ENCODE assay signal across 19 mouse cellular contexts in the genomic region with DNA sequence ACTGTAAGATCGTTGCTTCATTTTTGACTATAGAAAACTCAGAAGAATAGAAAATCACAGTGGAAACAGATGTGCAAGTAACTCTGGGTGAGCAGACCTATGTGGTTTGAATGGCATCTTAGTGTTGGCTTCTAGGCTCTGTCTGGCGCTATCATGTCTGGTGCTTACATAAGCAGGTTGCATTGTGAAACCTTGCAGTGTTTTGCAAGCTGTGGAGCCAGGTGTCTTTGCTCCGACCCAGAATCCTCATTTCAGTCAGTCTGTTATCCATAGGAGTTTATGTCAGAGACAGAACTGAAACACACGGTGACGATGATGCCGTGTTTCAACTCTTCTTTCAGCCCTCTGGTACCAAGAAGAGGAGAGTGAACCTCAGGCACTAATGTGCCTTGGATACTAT. TPM values are rescaled to one million over a fixed set of nuclear protein-coding genes. Genes with fewer than 3 reads are reported as not detected.
DNase-seq lines count a peak whose midpoint lies in the region; ATAC-seq and TF ChIP-seq lines count a peak whose summit lies in the region.
"Had no signal": no experiment of that assay in that cellular context is flagged by ENCODE, and none has a peak within 500 bp of the region (broad histone marks: within the 10 kb centered on the region; RNA-seq: fewer than 3 reads in every experiment).

No protein-coding gene starts in this region.

- no peak overlapping the region for H3ac ChIP-seq in myocyte (ENCODE audit: control insufficient read depth, insufficient read length)

- H3K36me3 ChIP-seq in heart, embryonic 14.5 days (ENCODE audit: control insufficient read depth, insufficient read depth, low read length) = peaks cover 51% of the 10 kb centered on the region
- peaks cover 42% of the 10 kb centered on the region for H3K36me3 ChIP-seq in myocyte (ENCODE audit: control insufficient read depth, insufficient read depth)
- no peaks in the 10 kb centered on the region for H3K36me3 ChIP-seq in thymus, adult 2 months (ENCODE audit: control insufficient read depth, insufficient read depth, low read length)
- H3K36me3 ChIP-seq: forebrain, embryonic 12.5 days had no signal

- WGBS in heart, embryonic 14.5 days = 82% methylated on average over 6 of the region's 6 CpGs
- 88% methylated on average over 6 of the region's 6 CpGs for WGBS in thymus, adult 2 months

- H3K27ac ChIP-seq in heart, embryonic 14.5 days (replicated peaks in 1 of 2; ENCODE audit: control insufficient read depth in 1 of 2, insufficient read depth in 1 of 2, low read depth in 2 of 2, low read length in 2 of 2) = no peak overlapping the region
- no peak overlapping the region for H3K27ac ChIP-seq in thymus, adult 2 months (ENCODE audit: control insufficient read depth, insufficient read depth, low read length)
- H3K27ac ChIP-seq: forebrain, embryonic 12.5 days; layer of hippocampus, adult 2 months; left cerebral cortex, adult 2 months; macrophage; midbrain, embryonic 12.5 days had no signal

- H3K79me2 ChIP-seq in myocyte (ENCODE audit: control insufficient read depth, insufficient read depth) = peaks cover 11% of the 10 kb centered on the region

- peak; percentile 46 to 54 for DNase-seq in cerebellum, adult 18-20 months
- DNase-seq in cerebellum, postnatal 10 days = no peak
- DNase-seq in heart, postnatal 14 days = no peak
- DNase-seq in lung, postnatal 36 days = peak; percentile 36
- no peak for DNase-seq in lung, postnatal 10 days
- DNase-seq in thymus, adult 2 months = no peak
- DNase-seq: adrenal gland, adult 2 months; gastrocnemius, postnatal 36 days; lung, adult 2 months; right cerebral cortex, postnatal 4 days had no signal

- no peak for ATAC-seq in heart, embryonic 14.5 days (ENCODE audit: insufficient number of reproducible peaks, insufficient read depth, low FRiP score, low read depth)
- ATAC-seq: CD4-positive, CD25-positive, alpha-beta regulatory T cell, adult 4 months had no signal

- peaks cover 3 to 15% of the 10 kb centered on the region in 2 experiments for H3K4me1 ChIP-seq in heart, embryonic 14.5 days (ENCODE audit: control insufficient read depth in 2 of 2, insufficient read depth in 2 of 2, low read length in 2 of 2)
- H3K4me1 ChIP-seq in thymus, adult 2 months (replicated peaks; ENCODE audit: control insufficient read depth, insufficient read depth, low read length) = peaks cover 13% of the 10 kb centered on the region

- TF ChIP-seq CTCF in thymus, adult 2 months (IDR thresholded peaks at IDR 0.05; ENCODE audit: borderline replicate concordance, control insufficient read depth, extremely low read depth, insufficient read depth, low read length, poor library complexity) = no peak

- intact Hi-C loops in heart, postnatal 14 days (cut with DNase I) = loop anchor here (2.0 kb wide), 1 partner anchor 21 kb away; no protein-coding TSS in a partner anchor

- no peak overlapping the region; a peak in 1 of 4 replicates for H3K4me3 ChIP-seq in heart, embryonic 14.5 days (ENCODE audit: control insufficient read depth in 1 of 2, insufficient read depth in 1 of 2, low read depth in 1 of 2, low read length in 2 of 2)
- H3K4me3 ChIP-seq in myocyte = peak overlapping the region; percentile 78
- H3K4me3 ChIP-seq in thymus, adult 2 months (ENCODE audit: control insufficient read depth, insufficient read depth, low read length) = no peak overlapping the region
- H3K4me3 ChIP-seq: forebrain, embryonic 12.5 days; left cerebral cortex, adult 2 months; midbrain, embryonic 12.5 days had no signal

- no peaks in the 10 kb centered on the region for H3K9me3 ChIP-seq in heart, embryonic 14.5 days (ENCODE audit: control insufficient read depth, low read length)
- H3K9me3 ChIP-seq: forebrain, embryonic 12.5 days; midbrain, embryonic 12.5 days had no signal

- peak overlapping the region; percentile 88; the same call in 1 of the 2 replicates for H3K9ac ChIP-seq in heart, embryonic 14.5 days (ENCODE audit: low read length)
- H3K9ac ChIP-seq: forebrain, embryonic 12.5 days; midbrain, embryonic 12.5 days had no signal

- H3K27me3 ChIP-seq in heart, embryonic 14.5 days (ENCODE audit: control insufficient read depth, insufficient read depth, low read length) = no peaks in the 10 kb centered on the region
- no peaks in the 10 kb centered on the region for H3K27me3 ChIP-seq in myocyte (ENCODE audit: control insufficient read depth, insufficient read depth, insufficient read length)
- no peaks in the 10 kb centered on the region for H3K27me3 ChIP-seq in thymus, adult 2 months (ENCODE audit: control insufficient read depth, insufficient read depth, low read length)
- H3K27me3 ChIP-seq: forebrain, embryonic 12.5 days had no signal

- H3K4me2 ChIP-seq in heart, embryonic 14.5 days (ENCODE audit: low read length) = peak overlapping the region; percentile 73
- peak overlapping the region; percentile 15 for H3K4me2 ChIP-seq in myocyte (ENCODE audit: low read depth)
- H3K4me2 ChIP-seq: forebrain, embryonic 12.5 days had no signal

- TF ChIP-seq POLR2A in myocyte (IDR thresholded peaks at IDR 0.05; ENCODE audit: insufficient read length, low read depth) = no peak
- no peak for TF ChIP-seq POLR2A in thymus, adult 2 months (IDR thresholded peaks at IDR 0.05; ENCODE audit: control insufficient read depth, extremely low read depth, insufficient read depth, low read length, poor library complexity)

TF ChIP-seq in myocyte, 11 proteins besides CTCF, POLR2A, EP300 and RAD21:
- TF ChIP-seq MYOG (IDR thresholded peaks at IDR 0.05; ENCODE audit: control insufficient read depth in 1 of 3, insufficient read depth in 1 of 3, insufficient read length in 2 of 3, low read depth in 2 of 3) = no peak
- TF ChIP-seq TCF12 (IDR thresholded peaks at IDR 0.05; ENCODE audit: insufficient read depth, poor library complexity, severe bottlenecking) = no peak
- no peak for TF ChIP-seq USF1 (IDR thresholded peaks at IDR 0.05; ENCODE audit: low read depth)
- TF ChIP-seq POLR2AphosphoS2 (IDR thresholded peaks at IDR 0.05; ENCODE audit: insufficient read length, low read depth) = no peak
- no peak for TF ChIP-seq MAX (IDR thresholded peaks at IDR 0.05; ENCODE audit: low read depth)
- no peak for TF ChIP-seq SRF (IDR thresholded peaks at IDR 0.05; ENCODE audit: control insufficient read depth, insufficient read length, low read depth)
- no peak for TF ChIP-seq REST (IDR thresholded peaks at IDR 0.05; ENCODE audit: insufficient read depth, insufficient read length)
- no peak for TF ChIP-seq TCF3 (IDR thresholded peaks at IDR 0.05; ENCODE audit: insufficient read length, low read depth)
- TF ChIP-seq MYOD1 (IDR thresholded peaks at IDR 0.05; ENCODE audit: control insufficient read depth in 1 of 3, insufficient read length in 2 of 3, low read depth in 2 of 3) = no peak
- no peak for TF ChIP-seq CEBPB (IDR thresholded peaks at IDR 0.05; ENCODE audit: insufficient read depth, poor library complexity, severe bottlenecking)
- no peak for TF ChIP-seq E2F4 (IDR thresholded peaks at IDR 0.05; ENCODE audit: insufficient read depth)

RNA-seq across cellular contexts. Expression of a gene that starts 2.1 kb away (rescaled TPM):
- 30.9 and 33.0 TPM in 2 replicates for polyA plus RNA-seq in heart, embryonic 14.5 days (2014; fragmentation: Nextera tagmentation; extraction: Ambion mirVana)
- 10 to 100 TPM; 17.4 to 17.9 TPM for total RNA-seq in heart, postnatal 14 days (2021)
- 31.0 TPM for polyA plus RNA-seq in myocyte (2012; fragmentation: generic; extraction: Trizol)
- polyA plus RNA-seq in thymus, adult 2 months (2012; rRNA removed) = 15.8 and 17.8 TPM in 2 replicates

RNA-seq across cellular contexts. Expression of a gene that starts 49.1 kb away (rescaled TPM):
- polyA plus RNA-seq in heart, embryonic 14.5 days (2014; fragmentation: Nextera tagmentation; extraction: Ambion mirVana) = 0.38 and 0.90 TPM in 2 replicates
- under 1 TPM; 0.33 to 0.59 TPM for total RNA-seq in heart, postnatal 14 days (2021)
- 0.10 TPM for polyA plus RNA-seq in myocyte (2012; fragmentation: generic; extraction: Trizol)
- polyA plus RNA-seq in thymus, adult 2 months (2012; rRNA removed) = 0.51 and 0.54 TPM in 2 replicates
- total RNA-seq: MEL had no signal
- polyA plus RNA-seq: macrophage had no signal

Comparison
In these comparisons a context has a peak if more than half of its experiments do, and no peak if none do; other contexts are left out.
1. DNase-seq: peak in cerebellum, adult 18-20 months (2 of 2) and lung, postnatal 36 days (single experiment); none in cerebellum, postnatal 10 days (0 of 2), heart, postnatal 14 days (0 of 2), lung, postnatal 10 days (single experiment) and thymus, adult 2 months (single experiment).